Mouse (Mus musculus): ENCODE results near the gene Lrit3. TPM values are rescaled to one million over a fixed set of nuclear protein-coding genes. Genes with fewer than 3 reads are reported as not detected.
"Not testable (repeated sequence)": the region's sequence is repeated elsewhere in the genome, so short reads cannot be mapped to it uniquely, and the experiment has no call there.

The Lrit3 gene
- polyA plus RNA-seq, 1 experiment from 2014 or later, result not detected

DNA sequence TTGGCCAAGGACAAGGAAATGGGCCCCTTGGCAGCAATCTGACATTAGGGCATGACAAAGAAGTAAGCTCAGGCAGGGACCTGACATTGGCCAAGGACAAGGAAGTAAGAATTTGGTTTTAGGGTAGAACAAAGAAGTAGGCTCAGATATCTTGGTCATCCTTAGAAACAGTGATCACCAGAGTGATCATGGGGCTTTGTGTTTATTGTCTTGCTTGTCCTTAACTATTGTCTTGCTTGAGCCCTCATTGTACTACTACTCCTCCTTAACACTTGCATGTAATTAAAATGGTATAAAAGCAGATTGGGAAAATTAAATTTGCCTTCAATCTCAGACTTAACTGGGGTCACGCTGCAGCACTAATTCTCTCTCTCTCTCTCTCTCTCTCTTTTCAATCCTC, 46.2 kb downstream of the Lrit3 start:
- not testable (repeated sequence) for H3K27me3 ChIP-seq (replicated peaks; ENCODE audit: control insufficient read depth, insufficient read depth, low read length); H3K36me3 ChIP-seq (ENCODE audit: control insufficient read depth, insufficient read depth, low read length); ATAC-seq (ENCODE audit: low read depth); DNase-seq (ENCODE audit: low spot score); H3K4me2 ChIP-seq (ENCODE audit: low read depth, low read length); H3K4me3 ChIP-seq (ENCODE audit: low read depth, low read length); H3K27ac ChIP-seq (replicated peaks; ENCODE audit: low read depth, low read length); H3K4me1 ChIP-seq (ENCODE audit: control insufficient read depth, insufficient read depth, low read length); H3K9ac ChIP-seq (ENCODE audit: low read depth, low read length)
- H3K9me3 ChIP-seq (ENCODE audit: control insufficient read depth, low read length), result peaks cover 16% of the 10 kb centered on the region
- 88% methylated on average over 1 of the region's 1 CpGs for WGBS

DNA sequence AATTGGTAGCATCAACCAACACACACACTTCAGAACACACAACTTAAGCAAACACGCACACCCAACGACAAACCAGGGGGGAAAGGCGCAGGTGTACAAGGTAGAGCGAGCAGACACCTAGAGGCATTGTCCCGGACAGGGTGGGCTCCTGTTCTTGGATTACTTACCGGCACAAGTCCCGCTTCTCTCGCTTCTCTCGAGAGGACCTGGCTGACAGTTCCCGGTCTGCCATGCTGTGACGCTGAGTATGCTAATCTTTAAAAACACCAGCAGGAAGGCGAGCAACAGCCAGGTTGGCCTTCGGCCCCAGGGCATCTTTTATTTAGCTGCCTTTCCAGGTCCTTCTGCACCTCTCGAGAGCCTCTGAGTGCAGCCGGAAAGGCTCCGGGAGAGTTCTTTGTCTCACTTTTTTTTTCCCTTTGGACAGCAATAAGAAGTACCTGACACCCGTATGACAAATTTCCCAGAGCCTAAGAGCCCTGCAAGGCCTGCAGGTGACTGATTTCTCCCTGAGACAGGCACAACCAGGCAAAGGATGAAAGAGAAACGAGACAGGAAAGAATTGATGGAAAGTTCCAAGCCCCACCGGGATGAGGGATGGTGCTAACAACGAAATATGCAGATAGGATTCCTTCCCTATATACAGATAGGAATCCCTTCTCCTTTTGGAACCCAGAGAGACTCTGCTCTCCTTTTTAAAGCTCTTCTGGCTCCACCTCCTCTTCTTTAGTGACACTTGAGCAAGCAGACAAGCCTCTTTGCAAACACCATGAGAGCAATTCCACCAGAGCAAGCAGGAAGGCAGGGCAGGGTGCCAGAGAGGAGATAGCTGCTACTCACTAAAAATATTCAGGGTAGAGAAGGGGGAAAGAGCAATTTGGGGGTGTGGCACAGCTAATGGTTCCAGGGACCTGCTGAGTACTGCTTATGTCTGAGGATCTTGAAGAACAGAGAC, 48.9 kb downstream of the Lrit3 start, which contains the start of gene Egf:
TSS of gene Egf (minus strand) at position 667 of the 955 bp plus-strand sequence.
- peaks cover 15% of the 10 kb centered on the region for H3K9me3 ChIP-seq (ENCODE audit: control insufficient read depth, low read length)
- no peak within 1 kb of the TSS for H3K27ac ChIP-seq (replicated peaks; ENCODE audit: low read depth, low read length)
- H3K9ac ChIP-seq (ENCODE audit: low read depth, low read length), result no peak within 1 kb of the TSS
- peak within 1 kb of the TSS; percentile 5; the same call in 1 of the 2 replicates for H3K4me3 ChIP-seq (ENCODE audit: low read depth, low read length)
- H3K27me3 ChIP-seq (replicated peaks; ENCODE audit: control insufficient read depth, insufficient read depth, low read length), result peaks cover 3% of the 10 kb centered on the region; the same call in 1 of the 2 replicates
- no peaks in the 10 kb centered on the region for H3K36me3 ChIP-seq (ENCODE audit: control insufficient read depth, insufficient read depth, low read length)
- 8% methylated on average over 20 of the region's 20 CpGs for WGBS
- ATAC-seq (ENCODE audit: low read depth), result peak; percentile 47; the same call in 1 of the 2 replicates
- DNase-seq (ENCODE audit: low spot score), result peak; percentile 60
- H3K4me1 ChIP-seq (ENCODE audit: control insufficient read depth, insufficient read depth, low read length), result no peaks in the 10 kb centered on the region; the same call in none of the 2 replicates
- H3K4me2 ChIP-seq (ENCODE audit: low read depth, low read length), result peak within 1 kb of the TSS; percentile 45

DNA sequence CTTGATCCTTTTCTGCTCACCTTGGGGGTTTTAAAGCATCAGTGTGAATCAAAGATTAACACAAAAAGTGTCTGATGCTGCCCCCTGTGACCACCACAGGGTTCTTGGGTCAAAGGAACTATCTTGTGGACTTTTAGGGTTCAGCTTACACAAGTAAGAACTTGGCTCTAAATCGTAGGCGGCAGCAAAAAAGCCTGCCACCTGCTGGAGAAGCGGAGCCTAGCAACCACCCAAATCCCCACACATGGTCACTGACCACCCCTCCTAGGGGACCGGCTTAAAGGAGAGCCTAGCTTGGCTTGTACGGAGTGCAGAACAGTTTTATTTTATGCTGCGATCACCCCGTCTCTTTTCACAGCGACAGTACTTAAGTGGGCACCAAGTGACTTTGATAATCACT, 59.0 kb downstream of the Lrit3 start:
- Histone ChIP-seq H3K36me3 (ENCODE audit: control insufficient read depth, insufficient read depth, low read length) (no peaks in the 10 kb centered on the region), H3K4me2 (ENCODE audit: low read depth, low read length) (no peak overlapping the region), H3K27ac (replicated peaks; ENCODE audit: low read depth, low read length) (no peak overlapping the region), H3K4me1 (ENCODE audit: control insufficient read depth, insufficient read depth, low read length) (no peaks in the 10 kb centered on the region), H3K9ac (ENCODE audit: low read depth, low read length) (no peak overlapping the region), H3K9me3 (ENCODE audit: control insufficient read depth, low read length) (no peaks in the 10 kb centered on the region), H3K27me3 (replicated peaks; ENCODE audit: control insufficient read depth, insufficient read depth, low read length) (no peaks in the 10 kb centered on the region), H3K4me3 (ENCODE audit: low read depth, low read length) (no peak overlapping the region)
- WGBS, result 54% methylated on average over 8 of the region's 8 CpGs
- ATAC-seq (ENCODE audit: low read depth) (no peak), DNase-seq (ENCODE audit: low spot score) (no peak)

DNA sequence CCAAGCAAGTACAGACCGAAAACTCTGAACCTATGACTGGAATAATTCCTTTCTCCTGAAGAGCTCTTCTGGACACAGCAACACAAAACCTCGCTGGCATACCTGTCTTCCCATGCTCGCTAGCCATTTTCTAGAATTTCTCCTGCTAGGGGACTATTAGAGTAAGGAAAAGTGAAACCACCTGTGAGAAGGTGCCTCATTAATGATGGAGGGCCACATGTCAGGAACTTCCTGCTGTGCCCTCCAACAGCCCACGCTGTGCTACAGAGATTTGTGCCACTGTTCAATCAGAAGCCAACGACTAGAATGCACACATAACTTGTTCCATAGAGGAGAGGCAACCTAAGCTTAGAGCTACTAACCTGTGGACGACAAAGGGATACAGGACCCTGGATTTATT, 61.0 kb downstream of the Lrit3 start:
- no peak for DNase-seq (ENCODE audit: low spot score)
- H3K9me3 ChIP-seq (ENCODE audit: control insufficient read depth, low read length), result no peaks in the 10 kb centered on the region
- ATAC-seq (ENCODE audit: low read depth), result no peak

DNA sequence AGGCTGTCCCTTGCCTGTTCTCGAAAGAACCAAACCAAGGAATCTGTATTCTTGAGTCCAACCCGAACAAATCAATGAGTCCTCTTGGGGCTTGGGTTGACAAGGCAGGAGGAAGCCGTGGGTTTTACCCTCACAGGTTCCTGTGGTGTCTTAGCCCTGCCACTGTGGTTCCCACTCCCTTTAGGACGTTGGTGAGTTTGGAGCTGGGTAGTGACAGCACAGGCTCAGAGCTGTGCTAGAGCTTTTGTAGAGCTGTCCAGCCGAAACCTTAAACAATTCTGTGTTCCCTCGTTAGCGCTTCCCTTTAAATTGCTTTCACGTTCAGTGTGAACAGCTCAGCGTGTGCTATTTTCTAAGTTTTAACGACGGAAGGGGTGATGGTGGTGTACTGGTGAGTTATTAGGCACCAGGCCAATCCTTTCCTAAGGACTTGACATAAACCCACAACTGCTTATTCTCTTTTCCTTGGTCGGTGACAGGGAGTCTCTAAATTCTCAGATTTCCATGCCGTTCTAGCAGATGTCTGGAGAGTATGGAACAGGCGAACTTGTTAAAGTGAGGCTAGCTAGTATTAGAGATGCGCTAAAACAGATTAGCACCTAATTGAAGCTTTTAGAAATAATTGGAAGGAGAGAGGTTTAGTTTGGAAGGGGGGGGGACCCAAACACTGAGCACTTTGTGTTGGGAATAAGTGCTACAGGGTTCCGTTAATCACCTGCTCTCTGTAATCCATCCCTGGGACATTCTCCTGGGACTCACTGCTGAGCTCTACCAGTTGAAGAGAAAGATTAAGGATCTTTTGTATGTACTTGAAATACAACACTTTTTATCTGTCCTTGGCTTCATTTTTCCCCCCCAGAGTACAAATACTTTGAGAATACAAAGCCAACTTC, 65.3 kb downstream of the Lrit3 start:
- Histone ChIP-seq H3K9me3 (ENCODE audit: control insufficient read depth, low read length) (no peaks in the 10 kb centered on the region), H3K36me3 (ENCODE audit: control insufficient read depth, insufficient read depth, low read length) (no peaks in the 10 kb centered on the region), H3K4me1 (ENCODE audit: control insufficient read depth, insufficient read depth, low read length) (no peaks in the 10 kb centered on the region), H3K4me2 (ENCODE audit: low read depth, low read length) (no peak overlapping the region), H3K27ac (replicated peaks; ENCODE audit: low read depth, low read length) (no peak overlapping the region), H3K4me3 (ENCODE audit: low read depth, low read length) (no peak overlapping the region), H3K27me3 (replicated peaks; ENCODE audit: control insufficient read depth, insufficient read depth, low read length) (no peaks in the 10 kb centered on the region), H3K9ac (ENCODE audit: low read depth, low read length) (no peak overlapping the region)
- ATAC-seq (ENCODE audit: low read depth) (peak; percentile 50; the same call in 1 of the 2 replicates), DNase-seq (ENCODE audit: low spot score) (peak; percentile 29)
- 61% methylated on average over 16 of the region's 16 CpGs for WGBS

More for the DNA sequence above, 61.0 kb downstream of the Lrit3 start:
- Histone ChIP-seq H3K4me1 (ENCODE audit: control insufficient read depth, insufficient read depth, low read length) (no peaks in the 10 kb centered on the region), H3K27me3 (replicated peaks; ENCODE audit: control insufficient read depth, insufficient read depth, low read length) (no peaks in the 10 kb centered on the region), H3K36me3 (ENCODE audit: control insufficient read depth, insufficient read depth, low read length) (no peaks in the 10 kb centered on the region), H3K27ac (replicated peaks; ENCODE audit: low read depth, low read length) (no peak overlapping the region), H3K4me3 (ENCODE audit: low read depth, low read length) (no peak overlapping the region), H3K4me2 (ENCODE audit: low read depth, low read length) (no peak overlapping the region), H3K9ac (ENCODE audit: low read depth, low read length) (no peak overlapping the region)
- WGBS, result 68% methylated on average over 6 of the region's 6 CpGs

Other genes with a start within 250 kb of the Lrit3 start
- gene Egf, start 48.7 kb downstream of the Lrit3 start, polyA plus RNA-seq (2014; fragmentation: Nextera tagmentation; extraction: Ambion mirVana), result 1.9 and 2.2 TPM in 2 replicates
- gene Rrh, start 18.6 kb upstream of the Lrit3 start, polyA plus RNA-seq (2014; fragmentation: Nextera tagmentation; extraction: Ambion mirVana), result 0.31 TPM in 1 of 2 replicates, not detected in the other
- 38.9 and 41.9 TPM in 2 replicates for gene Gar1, start 27.4 kb upstream of the Lrit3 start, polyA plus RNA-seq (2014; fragmentation: Nextera tagmentation; extraction: Ambion mirVana)
- 0.29 TPM in 2 replicates for gene Cfi, start 31.9 kb upstream of the Lrit3 start, polyA plus RNA-seq (2014; fragmentation: Nextera tagmentation; extraction: Ambion mirVana)
- 31.5 and 31.6 TPM in 2 replicates for gene Pla2g12a, start 74.6 kb upstream of the Lrit3 start, polyA plus RNA-seq (2014; fragmentation: Nextera tagmentation; extraction: Ambion mirVana)
- gene Casp6, start 97.4 kb upstream of the Lrit3 start, polyA plus RNA-seq (2014; fragmentation: Nextera tagmentation; extraction: Ambion mirVana), result 53.3 and 55.5 TPM in 2 replicates
- gene Mcub, start 166.2 kb upstream of the Lrit3 start, polyA plus RNA-seq (2014; fragmentation: Nextera tagmentation; extraction: Ambion mirVana), result 5.9 and 8.9 TPM in 2 replicates

Data from embryonic facial prominence, embryonic 14.5 days (tissue).